Mouse (Mus musculus) myocyte (in vitro differentiated cells): ENCODE measurements around the gene Crisp4. TPM values are rescaled to one million over a fixed set of nuclear protein-coding genes. Genes with fewer than 3 reads are reported as not detected.

ENCODE experiments used
- H3K27me3 ChIP-seq: one replicate; pipeline ENCODE4 v1.6.1; 2011; ENCODE audit not compliant: control insufficient read depth, insufficient read depth, insufficient read length
- H3K36me3 ChIP-seq: one replicate; pipeline ENCODE4 v1.6.1; 2011; ENCODE audit not compliant: control insufficient read depth, insufficient read depth
- H3K4me2 ChIP-seq: one replicate; pipeline ENCODE4 v1.6.1; 2011; ENCODE audit warnings: low read depth, control low read depth
- H3K4me3 ChIP-seq: one replicate; pipeline ENCODE4 v1.5.1; 2011; ENCODE audit warnings: mild to moderate bottlenecking, control low read depth, moderate library complexity
- H3K79me2 ChIP-seq: one replicate; pipeline ENCODE4 v1.6.1; 2011; ENCODE audit not compliant: control insufficient read depth, insufficient read depth
- H3ac ChIP-seq: one replicate; pipeline ENCODE4 v1.6.1; 2011; ENCODE audit not compliant: control insufficient read depth, insufficient read length
- CEBPB ChIP-seq: IDR thresholded peaks from 2 replicates; pipeline ENCODE4 v1.6.1; 2011; ENCODE audit warnings: mild to moderate bottlenecking, moderate library complexity; ENCODE audit not compliant: poor library complexity, insufficient read depth, severe bottlenecking
- E2F4 ChIP-seq: IDR thresholded peaks from one replicate; pipeline ENCODE4 v1.6.1; 2011; ENCODE audit warnings: mild to moderate bottlenecking, control low read depth, moderate library complexity; ENCODE audit not compliant: insufficient read depth
- MAX ChIP-seq: IDR thresholded peaks from one replicate; pipeline ENCODE4 v1.6.1; 2011; ENCODE audit warnings: low read depth, mild to moderate bottlenecking, control low read depth
- MYOD1 ChIP-seq, 3 experiments: IDR thresholded peaks; one replicate each; pipeline ENCODE4 v1.6.1; 2011; ENCODE audit warnings: control low read depth in 2 of 3, low read depth in 2 of 3, mild to moderate bottlenecking in 2 of 3, moderate library complexity in 1 of 3; ENCODE audit not compliant: insufficient read length in 2 of 3, control insufficient read depth in 1 of 3
- MYOG ChIP-seq, 3 experiments: IDR thresholded peaks; one replicate each; pipeline ENCODE4 v1.6.1; 2011; ENCODE audit warnings: control low read depth in 2 of 3, low read depth in 2 of 3, mild to moderate bottlenecking in 2 of 3; ENCODE audit not compliant: insufficient read length in 2 of 3, control insufficient read depth in 1 of 3, insufficient read depth in 1 of 3
- POLR2A ChIP-seq: IDR thresholded peaks from one replicate; pipeline ENCODE4 v1.6.1; 2011; ENCODE audit warnings: low read depth, mild to moderate bottlenecking, control low read depth, moderate library complexity; ENCODE audit not compliant: insufficient read length
- POLR2AphosphoS2 ChIP-seq: IDR thresholded peaks from one replicate; pipeline ENCODE4 v1.6.1; 2011; ENCODE audit warnings: low read depth, control low read depth; ENCODE audit not compliant: insufficient read length
- REST ChIP-seq: IDR thresholded peaks from one replicate; pipeline ENCODE4 v1.6.1; 2011; ENCODE audit warnings: mild to moderate bottlenecking, control low read depth, moderate library complexity; ENCODE audit not compliant: insufficient read depth, insufficient read length
- SRF ChIP-seq: IDR thresholded peaks from one replicate; pipeline ENCODE4 v1.6.1; 2011; ENCODE audit warnings: low read depth; ENCODE audit not compliant: control insufficient read depth, insufficient read length
- TCF12 ChIP-seq: IDR thresholded peaks from one replicate; pipeline ENCODE4 v1.6.1; 2011; ENCODE audit warnings: mild to moderate bottlenecking, control low read depth; ENCODE audit not compliant: poor library complexity, insufficient read depth, severe bottlenecking
- TCF3 ChIP-seq: IDR thresholded peaks from one replicate; pipeline ENCODE4 v1.6.1; 2011; ENCODE audit warnings: low read depth, control low read depth; ENCODE audit not compliant: insufficient read length
- USF1 ChIP-seq: IDR thresholded peaks from one replicate; pipeline ENCODE4 v1.6.1; 2011; ENCODE audit warnings: low read depth, mild to moderate bottlenecking, control low read depth, moderate library complexity
- polyA plus RNA-seq: library from polyadenylated mRNA; unstranded; fragments of >200 nt; fragmentation: generic; extraction: Trizol; gene quantifications from one replicate; pipeline ENCODE4 v1.2.1, GENCODE M21; 2012; ENCODE audit warnings: missing spikeins

Gene Crisp4
- polyA plus RNA-seq, 1 experiment = not detected

DNA sequence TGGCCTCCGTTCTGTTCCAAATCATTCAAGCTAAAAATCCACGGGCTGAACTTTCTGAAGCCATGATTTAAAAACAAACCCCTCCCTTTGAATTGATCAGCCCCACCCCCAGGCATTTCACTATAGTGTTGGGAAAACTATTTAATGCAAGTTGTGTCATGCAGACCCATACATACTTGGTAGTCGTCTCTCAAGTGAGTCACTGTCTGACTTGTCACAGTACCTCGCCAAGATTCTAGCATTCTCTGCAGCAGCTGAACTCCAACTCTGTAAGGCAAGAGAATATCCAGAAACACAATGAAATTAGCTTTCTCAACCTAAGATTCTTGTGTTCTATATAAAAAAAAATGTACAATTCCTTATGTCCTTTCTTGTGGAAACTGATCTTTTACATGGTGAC lies 15.7 kb downstream of the Crisp4 start:
- TF ChIP-seq CEBPB (no peak), E2F4 (no peak), MAX (no peak), TCF12 (no peak), POLR2A (no peak), USF1 (no peak), REST (no peak), MYOG (IDR thresholded peaks at IDR 0.05; ENCODE audit: control insufficient read depth in 1 of 3, insufficient read depth in 1 of 3, insufficient read length in 2 of 3, low read depth in 2 of 3) (no peak), TCF3 (no peak), SRF (no peak), POLR2AphosphoS2 (no peak), MYOD1 (IDR thresholded peaks at IDR 0.05; ENCODE audit: control insufficient read depth in 1 of 3, insufficient read length in 2 of 3, low read depth in 2 of 3) (no peak)
- no peaks in the 10 kb centered on the region for H3K79me2 ChIP-seq
- H3K4me3 ChIP-seq = no peak overlapping the region
- no peak overlapping the region for H3ac ChIP-seq
- no peaks in the 10 kb centered on the region for H3K27me3 ChIP-seq
- no peak overlapping the region for H3K4me2 ChIP-seq
- no peaks in the 10 kb centered on the region for H3K36me3 ChIP-seq

DNA sequence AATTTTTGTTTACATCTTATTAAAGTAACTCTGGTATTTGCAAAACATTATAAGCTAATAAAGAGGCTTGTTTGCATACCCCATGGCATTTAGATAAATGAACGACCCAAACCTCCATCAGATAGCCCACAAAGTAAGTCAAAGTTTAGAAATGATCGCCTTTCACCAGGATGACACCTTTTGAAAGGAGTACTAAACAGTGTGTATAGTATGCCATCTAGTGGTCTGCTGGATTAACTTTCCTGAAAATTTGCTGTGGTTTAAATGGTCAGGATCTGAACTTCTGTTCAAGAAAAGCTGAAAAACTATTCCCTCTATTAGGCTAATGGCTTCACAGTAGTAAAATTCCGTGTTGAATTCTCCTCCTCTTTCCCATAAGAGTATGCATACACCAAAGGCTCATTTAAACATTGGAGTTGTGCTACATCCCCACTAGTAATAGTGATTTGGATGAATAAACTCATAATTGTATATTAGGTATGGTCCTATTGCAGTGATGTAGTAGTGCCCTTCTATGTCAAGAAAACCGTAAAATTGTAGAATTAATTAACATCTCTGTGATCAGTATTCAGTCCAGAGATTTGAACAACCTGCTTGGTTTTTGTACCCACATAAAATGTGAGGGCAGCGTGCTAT lies 38.9 kb downstream of the Crisp4 start:
- no peak for TF ChIP-seq MYOD1 (IDR thresholded peaks at IDR 0.05; ENCODE audit: control insufficient read depth in 1 of 3, insufficient read length in 2 of 3, low read depth in 2 of 3)
- no peak for TF ChIP-seq CEBPB
- no peak for TF ChIP-seq TCF12
- TF ChIP-seq TCF3 = no peak
- TF ChIP-seq SRF = no peak
- TF ChIP-seq REST = no peak
- no peak for TF ChIP-seq POLR2AphosphoS2
- no peak for TF ChIP-seq USF1
- no peak for TF ChIP-seq POLR2A
- no peak for TF ChIP-seq MAX
- TF ChIP-seq E2F4 = no peak
- TF ChIP-seq MYOG (IDR thresholded peaks at IDR 0.05; ENCODE audit: control insufficient read depth in 1 of 3, insufficient read depth in 1 of 3, insufficient read length in 2 of 3, low read depth in 2 of 3) = no peak
- Histone ChIP-seq H3ac (no peak overlapping the region), H3K36me3 (no peaks in the 10 kb centered on the region), H3K4me2 (no peak overlapping the region), H3K27me3 (no peaks in the 10 kb centered on the region), H3K4me3 (no peak overlapping the region), H3K79me2 (no peaks in the 10 kb centered on the region)

DNA sequence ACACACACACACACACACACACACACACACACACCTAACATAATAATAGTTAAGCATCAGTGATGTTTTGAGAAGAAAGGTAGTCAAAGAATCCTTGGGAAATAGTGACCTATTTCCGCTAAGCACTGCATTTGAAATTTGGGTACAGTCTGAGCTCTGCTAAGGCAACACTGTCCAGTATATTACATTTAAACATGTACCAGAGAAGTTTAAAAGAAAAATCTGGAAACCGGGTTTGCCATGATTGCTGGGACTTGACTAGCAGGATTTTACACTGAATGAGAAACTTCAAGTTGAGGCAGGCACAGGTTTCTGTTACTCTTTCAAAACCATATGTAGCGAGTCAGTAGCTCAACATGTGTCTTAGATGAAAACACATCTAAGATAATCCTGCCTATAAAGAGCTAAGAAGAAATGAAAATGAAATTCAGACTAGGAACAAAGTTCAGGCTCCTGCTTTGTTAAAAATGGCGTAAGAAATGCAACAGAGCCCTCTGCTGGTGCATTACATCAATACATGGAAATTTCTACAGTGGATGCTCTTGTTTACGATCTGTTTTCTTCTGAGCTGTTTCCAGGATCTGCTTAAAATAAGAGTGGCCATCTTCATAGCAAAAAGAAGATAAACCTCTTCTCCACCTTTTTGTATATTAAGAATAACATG lies 39.7 kb downstream of the Crisp4 start:
- Histone ChIP-seq H3K36me3 (no peaks in the 10 kb centered on the region), H3K4me3 (no peak overlapping the region), H3ac (no peak overlapping the region), H3K79me2 (no peaks in the 10 kb centered on the region), H3K27me3 (no peaks in the 10 kb centered on the region), H3K4me2 (peak overlapping the region; percentile 22)
- TF ChIP-seq MYOG (IDR thresholded peaks at IDR 0.05; ENCODE audit: control insufficient read depth in 1 of 3, insufficient read depth in 1 of 3, insufficient read length in 2 of 3, low read depth in 2 of 3) (no peak), CEBPB (no peak), TCF3 (no peak), POLR2A (no peak), POLR2AphosphoS2 (no peak), TCF12 (no peak), SRF (no peak), MYOD1 (IDR thresholded peaks at IDR 0.05; ENCODE audit: control insufficient read depth in 1 of 3, insufficient read length in 2 of 3, low read depth in 2 of 3) (no peak), USF1 (no peak), REST (no peak), E2F4 (no peak)

DNA sequence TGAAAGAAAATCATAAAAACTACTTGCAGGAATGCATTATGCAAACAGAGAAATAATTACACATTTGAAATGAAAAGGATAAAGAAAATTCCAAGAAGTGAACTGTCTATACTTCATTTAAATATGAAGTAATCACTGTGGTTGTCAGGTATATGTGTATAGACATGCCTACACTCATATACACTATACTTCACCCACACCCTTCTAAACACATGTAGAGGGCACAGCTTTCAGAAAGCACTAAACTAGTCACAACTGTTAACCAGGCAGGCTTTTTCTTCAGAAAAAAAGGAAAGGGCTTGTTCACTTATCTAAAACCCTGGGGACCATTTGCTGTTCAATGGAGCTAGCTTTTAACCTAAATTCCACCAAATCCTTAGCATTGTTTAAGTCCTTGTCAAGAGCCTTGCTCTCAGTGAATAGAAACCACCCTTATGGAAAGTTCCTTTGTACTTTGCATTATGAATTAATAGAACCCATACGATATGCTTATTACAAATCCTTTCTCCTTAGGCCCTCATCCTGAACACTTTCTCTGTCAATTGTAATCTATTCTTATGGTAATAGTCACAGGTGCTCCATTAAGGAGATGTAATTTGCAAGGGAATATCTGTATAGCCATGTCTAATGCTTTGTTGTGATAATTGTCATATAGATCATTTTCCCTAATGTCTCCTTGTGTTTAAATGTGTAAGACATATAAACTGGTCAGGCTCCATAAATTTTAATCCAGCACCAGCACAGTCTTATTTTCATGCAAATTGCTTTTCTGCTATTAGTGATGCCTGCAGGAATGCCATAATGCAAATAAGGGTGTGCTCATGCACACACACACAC lies 40.5 kb downstream of the Crisp4 start:
- Histone ChIP-seq H3ac (no peak overlapping the region), H3K36me3 (no peaks in the 10 kb centered on the region), H3K27me3 (no peaks in the 10 kb centered on the region), H3K4me2 (no peak overlapping the region), H3K4me3 (no peak overlapping the region), H3K79me2 (no peaks in the 10 kb centered on the region)
- no peak for TF ChIP-seq CEBPB
- no peak for TF ChIP-seq TCF3
- no peak for TF ChIP-seq REST
- no peak for TF ChIP-seq MAX
- no peak for TF ChIP-seq E2F4
- TF ChIP-seq TCF12 = no peak
- no peak for TF ChIP-seq SRF
- no peak for TF ChIP-seq POLR2AphosphoS2
- TF ChIP-seq MYOG (IDR thresholded peaks at IDR 0.05; ENCODE audit: control insufficient read depth in 1 of 3, insufficient read depth in 1 of 3, insufficient read length in 2 of 3, low read depth in 2 of 3) = no peak
- TF ChIP-seq MYOD1 (IDR thresholded peaks at IDR 0.05; ENCODE audit: control insufficient read depth in 1 of 3, insufficient read length in 2 of 3, low read depth in 2 of 3) = no peak
